Mouse (Mus musculus): ENCODE data around the gene Parg. TPM values are rescaled to one million over a fixed set of nuclear protein-coding genes. Genes with fewer than 3 reads are reported as not detected.

Gene Parg
- polyA plus RNA-seq, 1 experiment from 2014 or later, result 39.7 TPM

- no peaks in the 10 kb centered on the region for H3K36me3 ChIP-seq
- H3K4me3 ChIP-seq, result no peak overlapping the region
- H3K4me1 ChIP-seq, result no peaks in the 10 kb centered on the region
- no peaks in the 10 kb centered on the region for H3K27me3 ChIP-seq
- no peak overlapping the region for H3K27ac ChIP-seq
- no peaks in the 10 kb centered on the region for H3K9me3 ChIP-seq
- no peak overlapping the region for H3K9ac ChIP-seq
- no peak overlapping the region for H3K4me2 ChIP-seq
- ATAC-seq (ENCODE audit: borderline replicate concordance, extremely low read depth, low FRiP score, low TSS enrichment), result no peak
- 85% methylated on average over 20 of the region's 20 CpGs for WGBS
Measured at GRCm38 (mm10) chr14:32332515-32333445, 131.0 kb downstream of the Parg start.

GRCm38 (mm10) chr14:32336021-32336420, 134.3 kb downstream of the Parg start:
- Histone ChIP-seq H3K27ac (no peak overlapping the region), H3K4me3 (no peak overlapping the region), H3K9me3 (no peaks in the 10 kb centered on the region), H3K36me3 (no peaks in the 10 kb centered on the region), H3K9ac (no peak overlapping the region), H3K4me2 (no peak overlapping the region), H3K4me1 (no peaks in the 10 kb centered on the region), H3K27me3 (no peaks in the 10 kb centered on the region)
- ATAC-seq (ENCODE audit: borderline replicate concordance, extremely low read depth, low FRiP score, low TSS enrichment), result no peak
- WGBS, result 72% methylated on average over 6 of the region's 6 CpGs

DNA sequence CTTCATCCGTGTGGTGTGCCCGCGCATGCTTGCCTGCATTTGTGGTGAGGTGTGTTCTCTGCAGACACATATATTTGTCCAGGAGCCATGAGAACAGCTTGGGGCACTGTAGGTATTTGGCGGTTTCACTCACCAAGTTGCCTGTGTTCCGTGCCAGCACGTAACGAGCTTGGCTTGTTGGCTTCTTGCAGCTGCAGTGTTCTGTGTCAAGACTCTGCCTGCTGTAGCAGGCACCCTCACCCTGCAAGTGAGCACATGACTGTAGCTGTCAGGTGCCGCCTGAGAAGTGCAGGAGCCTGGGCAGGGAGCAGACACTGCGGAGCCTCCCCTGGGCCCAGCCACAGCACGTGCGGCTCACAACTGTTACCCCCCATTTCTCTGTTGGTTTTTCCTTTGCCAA, 134.8 kb downstream of the Parg start:
- no peak overlapping the region for H3K4me2 ChIP-seq
- no peak overlapping the region for H3K9ac ChIP-seq
- 75% methylated on average over 11 of the region's 11 CpGs for WGBS
- H3K36me3 ChIP-seq, result no peaks in the 10 kb centered on the region
- H3K4me3 ChIP-seq, result no peak overlapping the region
- H3K27ac ChIP-seq, result no peak overlapping the region
- no peak for ATAC-seq (ENCODE audit: borderline replicate concordance, extremely low read depth, low FRiP score, low TSS enrichment)
- no peaks in the 10 kb centered on the region for H3K4me1 ChIP-seq
- no peaks in the 10 kb centered on the region for H3K27me3 ChIP-seq
- H3K9me3 ChIP-seq, result no peaks in the 10 kb centered on the region

DNA sequence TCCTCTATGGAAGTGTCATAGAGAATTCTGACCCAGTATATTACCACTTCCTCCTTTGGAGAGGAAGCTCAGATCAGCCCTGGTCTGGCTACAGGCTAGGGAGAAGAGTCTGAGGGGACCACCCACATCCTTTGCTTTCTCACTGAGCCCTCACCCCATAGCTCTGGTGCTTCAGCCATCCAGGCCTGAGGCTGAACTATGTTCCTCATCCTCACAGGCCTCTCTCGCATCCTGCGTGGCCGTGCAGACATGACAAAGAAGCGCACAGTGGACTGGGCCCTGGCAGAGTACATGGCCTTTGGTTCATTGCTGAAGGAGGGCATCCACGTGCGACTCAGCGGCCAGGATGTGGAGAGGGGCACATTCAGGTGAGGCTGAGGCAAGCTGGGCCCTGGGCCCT, 140.1 kb downstream of the Parg start:
- Histone ChIP-seq H3K9ac (no peak overlapping the region), H3K9me3 (no peaks in the 10 kb centered on the region), H3K27me3 (no peaks in the 10 kb centered on the region), H3K4me1 (no peaks in the 10 kb centered on the region), H3K4me2 (no peak overlapping the region), H3K36me3 (no peaks in the 10 kb centered on the region), H3K4me3 (no peak overlapping the region), H3K27ac (no peak overlapping the region)
- WGBS, result 93% methylated on average over 7 of the region's 7 CpGs
- ATAC-seq (ENCODE audit: borderline replicate concordance, extremely low read depth, low FRiP score, low TSS enrichment), result no peak

DNA sequence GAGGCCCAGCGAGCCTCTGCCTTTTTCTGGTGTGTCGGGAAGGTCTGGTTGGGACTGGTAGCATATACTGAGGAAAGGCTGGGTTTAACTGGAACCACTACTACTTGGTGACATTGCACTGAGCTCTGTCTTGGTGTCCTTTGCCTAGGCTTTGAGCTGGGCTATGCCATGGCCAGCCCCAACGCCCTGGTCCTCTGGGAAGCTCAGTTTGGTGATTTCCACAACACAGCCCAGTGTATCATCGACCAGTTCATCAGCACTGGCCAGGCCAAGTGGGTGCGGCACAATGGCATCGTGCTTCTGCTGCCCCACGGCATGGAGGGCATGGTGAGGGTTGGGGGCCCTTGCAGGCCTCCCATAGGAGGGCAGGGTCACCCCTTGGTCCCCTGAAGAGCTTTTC, 142.4 kb downstream of the Parg start:
- Histone ChIP-seq H3K27me3 (no peaks in the 10 kb centered on the region), H3K4me1 (no peaks in the 10 kb centered on the region), H3K36me3 (no peaks in the 10 kb centered on the region), H3K4me2 (no peak overlapping the region), H3K4me3 (no peak overlapping the region), H3K27ac (no peak overlapping the region), H3K9me3 (no peaks in the 10 kb centered on the region), H3K9ac (no peak overlapping the region)
- ATAC-seq (ENCODE audit: borderline replicate concordance, extremely low read depth, low FRiP score, low TSS enrichment), result no peak
- 86% methylated on average over 7 of the region's 7 CpGs for WGBS

- no peak overlapping the region for H3K4me2 ChIP-seq
- peak; percentile 11; the same call in 1 of the 2 replicates for ATAC-seq (ENCODE audit: borderline replicate concordance, extremely low read depth, low FRiP score, low TSS enrichment)
- WGBS, result 73% methylated on average over 9 of the region's 10 CpGs
- no peaks in the 10 kb centered on the region for H3K9me3 ChIP-seq
- no peaks in the 10 kb centered on the region for H3K27me3 ChIP-seq
- H3K36me3 ChIP-seq, result no peaks in the 10 kb centered on the region
- no peaks in the 10 kb centered on the region for H3K4me1 ChIP-seq
- no peak overlapping the region for H3K27ac ChIP-seq
- no peak overlapping the region for H3K9ac ChIP-seq
- H3K4me3 ChIP-seq, result no peak overlapping the region
Measured at GRCm38 (mm10) chr14:32344694-32345093, 142.9 kb downstream of the Parg start.

Other genes starting within 250 kb of the Parg start
- gene Galnt15, start 173.0 kb upstream of the Parg start, polyA plus RNA-seq (2015; fragmentation: Nextera tagmentation; extraction: Ambion mirVana), result 0.10 and 0.16 TPM in 2 replicates
- gene Oxnad1, start 116.6 kb upstream of the Parg start, polyA plus RNA-seq (2015; fragmentation: Nextera tagmentation; extraction: Ambion mirVana), result 19.0 and 20.9 TPM in 2 replicates
- gene Dph3, start 116.2 kb upstream of the Parg start, polyA plus RNA-seq (2015; fragmentation: Nextera tagmentation; extraction: Ambion mirVana), result 74.9 and 84.6 TPM in 2 replicates
- not detected in 2 replicates for gene Msmb, start 59.9 kb upstream of the Parg start, polyA plus RNA-seq (2015; fragmentation: Nextera tagmentation; extraction: Ambion mirVana)
- 97.6 and 100 TPM in 2 replicates for gene Ncoa4, start 42.1 kb upstream of the Parg start, polyA plus RNA-seq (2015; fragmentation: Nextera tagmentation; extraction: Ambion mirVana)
- gene Timm23, start 51 bp upstream of the Parg start, polyA plus RNA-seq (2015; fragmentation: Nextera tagmentation; extraction: Ambion mirVana), result 252 and 264 TPM in 2 replicates
- 10.1 and 10.3 TPM in 2 replicates for gene Ogdhl, start 120.1 kb downstream of the Parg start, polyA plus RNA-seq (2015; fragmentation: Nextera tagmentation; extraction: Ambion mirVana)
- 0.41 TPM in 1 of 2 replicates, not detected in the other for gene 1700024G13Rik, start 186.4 kb downstream of the Parg start, polyA plus RNA-seq (2015; fragmentation: Nextera tagmentation; extraction: Ambion mirVana)

Data from lung, embryonic 15.5 days (tissue).